Mouse (Mus musculus) erythroid progenitor cell, adult 5-6 weeks (primary cell): ENCODE measurements around the gene Fkbp7. TPM values are rescaled to one million over a fixed set of nuclear protein-coding genes. Genes with fewer than 3 reads are reported as not detected.
A peak's percentile ranks its signal among the peaks of the same experiment; 100 is the strongest.
"Not testable (repeated sequence)": the region's sequence is repeated elsewhere in the genome, so short reads cannot be mapped to it uniquely, and the experiment has no call there.

Experiments used
- ATAC-seq: replicated peaks from 2 replicates; pipeline ENCODE4 v1.8.0; 2016; ENCODE audit warnings: moderate number of reproducible peaks, mild to moderate bottlenecking, moderate TSS enrichment, inconsistent platforms; ENCODE audit not compliant: poor library complexity, low FRiP score, severe bottlenecking
- total RNA-seq, 2 experiments: library from RNA; stranded (forward) in 1 of 2; stranded (reverse) in 1 of 2; fragments of 150-400 nt in 1 of 2; fragments of 186-747, 209-891 nt in 1 of 2; gene quantifications; 2 replicates each; pipeline versions ENCODE4 v1.2.3 to v1.2.4; 2015 to 2017; ENCODE audit warnings: low replicate concordance in 2 of 2

Fkbp7 gene
- total RNA-seq, 2 experiments from 2014 or later = 3.0 to 7.5 TPM

DNA sequence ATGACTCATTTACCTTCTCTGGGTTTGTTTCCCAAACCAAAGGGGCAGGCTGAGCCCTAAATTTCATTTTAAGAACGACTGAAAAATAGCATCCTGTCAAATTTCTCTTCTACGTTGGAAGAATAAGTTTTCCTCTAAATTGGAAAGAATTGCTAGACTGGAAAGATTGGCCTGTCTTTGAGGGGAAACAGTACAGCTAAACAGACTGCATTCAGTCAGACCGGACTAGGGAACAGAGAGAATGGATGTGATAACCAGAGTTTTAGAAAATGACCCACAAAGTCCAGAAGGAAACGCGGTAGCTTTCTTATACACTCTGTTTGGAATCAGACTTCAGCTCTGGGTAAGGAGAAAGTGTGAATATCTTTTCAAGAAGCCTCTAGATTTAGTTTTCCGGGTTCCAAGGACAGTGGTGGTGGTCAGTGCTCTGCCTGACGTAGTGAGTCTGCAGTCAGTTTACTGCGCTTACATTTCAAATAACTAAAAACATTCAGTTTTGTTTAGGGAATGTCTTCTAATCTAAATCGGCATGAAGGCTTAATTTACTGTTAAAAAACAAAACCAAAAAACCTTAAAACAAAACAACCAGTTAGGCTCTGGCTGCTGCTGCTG is 676 bp downstream of the Fkbp7 start:
- ATAC-seq = no peak

DNA sequence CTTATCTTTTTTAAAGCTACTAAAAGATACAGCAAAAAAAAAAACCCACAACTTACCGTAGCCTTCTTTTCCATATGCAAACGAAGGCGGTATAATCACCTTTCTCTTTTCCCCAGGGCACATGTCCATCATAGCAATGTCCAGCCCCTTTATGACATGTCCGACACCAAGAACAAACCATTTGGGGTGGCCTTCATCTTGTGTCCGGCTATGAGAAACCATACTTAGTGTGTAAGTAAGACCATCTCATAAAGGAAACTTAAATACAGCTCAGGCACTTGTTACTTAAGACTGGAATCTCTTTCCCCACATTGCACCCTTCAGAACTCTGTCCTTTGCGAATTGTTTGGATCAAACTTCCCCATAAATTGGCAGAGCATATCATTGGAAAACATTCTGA is 1.3 kb downstream of the Fkbp7 start:
- ATAC-seq = no peak

DNA sequence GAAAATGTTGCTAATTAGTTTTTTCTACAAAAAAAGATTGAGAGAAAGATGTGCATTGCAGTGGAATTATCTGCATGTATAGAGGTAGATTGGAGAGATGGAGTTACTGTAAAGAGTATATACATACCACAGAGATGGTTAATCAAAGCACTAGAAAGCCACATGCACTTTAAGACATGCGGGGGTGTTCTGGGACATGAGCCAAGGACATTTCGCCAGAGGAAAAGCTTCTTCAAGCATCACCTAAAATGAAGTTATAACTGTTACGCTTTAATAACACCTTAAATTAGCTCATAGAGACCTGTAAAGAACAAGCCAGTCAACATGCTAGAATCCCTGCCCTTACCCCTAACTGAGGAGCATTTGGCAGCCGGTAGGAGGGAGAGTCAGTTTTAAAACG is 5.7 kb downstream of the Fkbp7 start:
- ATAC-seq = no peak

DNA sequence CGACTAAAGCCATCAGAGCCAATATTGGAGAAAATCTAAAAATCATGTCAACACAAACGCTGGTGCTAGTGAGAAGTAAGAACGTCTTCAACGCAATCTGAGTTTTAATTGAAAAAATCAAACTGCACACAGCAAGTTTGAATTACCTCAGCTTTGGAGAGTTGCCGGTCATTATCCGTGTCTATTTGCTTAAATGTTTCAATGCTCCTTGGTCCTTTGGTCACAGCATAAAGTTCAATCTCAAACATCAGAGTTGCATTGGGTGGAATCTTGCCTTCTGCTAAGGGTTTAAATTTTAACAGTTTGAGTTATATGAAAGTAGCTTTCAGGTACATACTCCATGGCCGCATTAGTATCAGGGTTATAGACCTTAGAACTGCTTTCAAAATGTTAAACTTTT is 7.4 kb downstream of the Fkbp7 start:
- ATAC-seq = no peak

DNA sequence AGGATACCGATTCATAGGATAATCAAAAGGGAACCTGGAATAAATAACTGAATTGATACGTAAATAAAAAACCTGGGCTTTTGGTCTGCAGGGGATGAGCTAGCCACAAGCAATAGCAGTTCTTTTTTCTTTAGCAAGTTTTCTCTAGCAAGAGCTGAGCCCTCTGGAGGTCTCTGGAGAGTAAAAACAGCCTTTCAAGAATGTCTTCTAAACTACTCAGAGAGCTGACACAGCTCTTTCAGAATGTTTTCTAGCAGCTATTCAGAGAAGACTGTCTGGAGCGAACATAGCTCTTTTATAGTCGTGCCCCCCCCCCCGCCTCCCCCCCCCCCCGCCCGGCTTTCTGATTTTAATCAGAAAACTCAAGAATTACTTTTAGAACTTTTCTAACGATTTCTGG is 13.5 kb downstream of the Fkbp7 start:
- ATAC-seq = no peak

GRCm38 (mm10) chr2:76658551-76658950 is 14.4 kb downstream of the Fkbp7 start:
- ATAC-seq = no peak

DNA sequence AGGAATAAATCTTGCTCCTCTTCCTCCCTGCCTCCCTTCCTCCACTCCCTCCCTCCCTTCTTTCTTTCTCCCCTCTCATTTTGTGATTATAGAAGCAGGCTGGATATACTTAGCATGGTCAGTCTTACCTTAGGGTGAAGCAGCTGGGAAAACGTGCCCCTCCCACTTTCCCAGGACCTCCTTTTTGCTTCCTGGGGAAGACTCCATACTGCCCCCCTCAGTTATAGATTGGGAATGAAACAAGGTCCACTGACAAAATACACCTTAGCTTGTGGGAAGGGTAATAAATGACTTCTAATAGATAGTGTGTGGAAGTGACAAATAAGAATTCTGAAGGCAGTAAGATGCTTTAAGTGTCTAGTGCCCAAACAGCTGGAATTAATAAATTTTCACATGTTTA is 16.9 kb downstream of the Fkbp7 start:
- no peak for ATAC-seq

- ATAC-seq = no peak
Measured at GRCm38 (mm10) chr2:76655444-76655843, 17.5 kb downstream of the Fkbp7 start.

- ATAC-seq = no peak
Measured at GRCm38 (mm10) chr2:76654646-76655045, 18.3 kb downstream of the Fkbp7 start.

GRCm38 (mm10) chr2:76653070-76653469 is 19.8 kb downstream of the Fkbp7 start:
- ATAC-seq = no peak

- no peak for ATAC-seq
Measured at GRCm38 (mm10) chr2:76648666-76649141, 24.2 kb downstream of the Fkbp7 start.

- ATAC-seq = peak; percentile 96
Measured at GRCm38 (mm10) chr2:76647883-76648570, 24.9 kb downstream of the Fkbp7 start, which contains the start of the genes Prkra and Pjvk. Gene Prkra, minus strand, starts transcription at chr2:76648015. Gene Pjvk, plus strand, starts transcription at chr2:76648476.

GRCm38 (mm10) chr2:76647441-76647869 is 25.5 kb downstream of the Fkbp7 start:
- peak; percentile 36 for ATAC-seq

DNA sequence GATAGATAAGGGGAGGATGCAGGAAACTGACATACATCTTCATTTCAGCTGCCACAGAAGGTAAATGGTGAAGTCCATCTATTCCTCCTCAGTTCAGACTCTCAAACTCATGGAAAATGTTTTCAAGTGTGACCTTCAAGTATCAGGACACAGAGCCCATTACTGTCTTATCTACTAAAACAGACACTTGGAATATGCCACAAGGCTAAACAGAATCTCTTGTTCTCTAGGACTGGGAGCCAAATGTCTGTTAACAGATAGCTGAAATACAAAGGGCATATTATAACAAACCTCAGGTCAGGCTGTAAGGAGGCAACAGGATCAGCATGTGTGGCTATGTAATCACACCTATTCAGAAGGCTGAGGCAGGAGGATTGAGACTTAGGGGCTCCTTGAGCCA is 29.1 kb downstream of the Fkbp7 start:
- no peak for ATAC-seq

DNA sequence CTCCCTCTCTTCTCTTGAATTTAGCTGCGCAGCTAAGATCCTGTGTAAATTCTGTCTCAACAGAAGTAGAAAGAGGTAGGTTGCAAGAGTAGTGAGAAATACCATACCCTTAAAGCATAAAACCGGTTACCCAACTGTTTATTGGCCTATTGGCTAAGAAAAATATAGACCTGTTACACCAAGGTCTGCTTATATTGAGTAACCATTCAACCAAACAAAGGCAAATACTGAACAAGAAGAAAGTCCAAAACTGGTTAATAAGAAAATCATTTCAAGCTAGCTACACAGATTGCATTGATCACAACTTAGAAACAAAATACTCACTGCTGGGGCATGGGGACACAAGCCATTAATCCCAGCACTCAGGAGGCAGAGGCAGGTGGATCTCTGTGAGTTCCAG is 33.3 kb downstream of the Fkbp7 start:
- no peak for ATAC-seq

- no peak for ATAC-seq
Measured at GRCm38 (mm10) chr2:76631600-76631999, 41.3 kb downstream of the Fkbp7 start.

- no peak for ATAC-seq
Measured at GRCm38 (mm10) chr2:76630293-76630692, 42.6 kb downstream of the Fkbp7 start.

DNA sequence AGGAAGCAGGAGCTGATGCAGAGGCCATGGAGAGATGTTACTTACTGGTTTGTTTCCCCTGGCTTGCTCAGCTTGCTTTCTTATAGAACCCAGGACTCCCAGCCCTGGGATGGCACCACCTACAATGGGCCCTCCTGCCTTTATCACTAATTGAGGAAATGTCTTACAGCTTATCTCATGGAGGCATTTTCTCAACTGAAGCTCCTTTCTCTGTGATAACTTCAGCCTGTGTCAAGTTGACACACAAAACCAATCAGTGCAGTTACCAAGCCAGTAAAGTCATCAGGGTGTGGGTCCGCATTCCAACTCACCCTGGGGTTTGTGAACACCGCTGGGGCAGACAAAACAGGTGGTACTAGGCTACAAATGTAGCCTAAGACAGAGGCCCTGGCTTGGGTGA is 50.6 kb downstream of the Fkbp7 start:
- ATAC-seq = not testable (repeated sequence)

DNA sequence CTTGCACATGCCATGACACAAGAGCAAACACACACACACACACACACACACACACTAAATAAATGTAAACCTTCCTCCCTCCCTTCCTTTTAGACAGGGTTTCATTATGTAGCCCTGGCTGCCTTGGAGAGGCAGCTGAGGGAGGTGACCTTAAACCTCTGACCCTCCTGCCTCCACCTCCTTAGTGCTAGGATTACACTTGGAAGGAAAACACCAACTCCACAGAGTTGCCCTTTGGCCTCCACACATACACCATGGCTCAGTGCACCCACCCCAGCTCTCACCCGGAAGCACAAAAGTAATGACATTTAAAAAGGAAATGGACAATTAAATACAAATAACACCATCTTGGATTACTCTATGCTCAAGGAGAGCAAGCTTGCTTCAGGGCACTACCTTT is 51.2 kb downstream of the Fkbp7 start:
- ATAC-seq = no peak

GRCm38 (mm10) chr2:76620188-76620587 is 52.7 kb downstream of the Fkbp7 start:
- no peak for ATAC-seq

- ATAC-seq = no peak
Measured at GRCm38 (mm10) chr2:76618078-76618477, 54.8 kb downstream of the Fkbp7 start.
